Mouse (Mus musculus) lung, postnatal 36 days (tissue): ENCODE measurements around the gene Lhx2.

ENCODE experiments used
- DNase-seq: peaks from one replicate; pipeline ENCODE4 v3.0.0; 2022; ENCODE audit warnings: mixed read lengths

Lhx2 gene

GRCm38 (mm10) chr2:38347811-38348551, 8.9 kb downstream of the Lhx2 start:
- no peak for DNase-seq

DNA sequence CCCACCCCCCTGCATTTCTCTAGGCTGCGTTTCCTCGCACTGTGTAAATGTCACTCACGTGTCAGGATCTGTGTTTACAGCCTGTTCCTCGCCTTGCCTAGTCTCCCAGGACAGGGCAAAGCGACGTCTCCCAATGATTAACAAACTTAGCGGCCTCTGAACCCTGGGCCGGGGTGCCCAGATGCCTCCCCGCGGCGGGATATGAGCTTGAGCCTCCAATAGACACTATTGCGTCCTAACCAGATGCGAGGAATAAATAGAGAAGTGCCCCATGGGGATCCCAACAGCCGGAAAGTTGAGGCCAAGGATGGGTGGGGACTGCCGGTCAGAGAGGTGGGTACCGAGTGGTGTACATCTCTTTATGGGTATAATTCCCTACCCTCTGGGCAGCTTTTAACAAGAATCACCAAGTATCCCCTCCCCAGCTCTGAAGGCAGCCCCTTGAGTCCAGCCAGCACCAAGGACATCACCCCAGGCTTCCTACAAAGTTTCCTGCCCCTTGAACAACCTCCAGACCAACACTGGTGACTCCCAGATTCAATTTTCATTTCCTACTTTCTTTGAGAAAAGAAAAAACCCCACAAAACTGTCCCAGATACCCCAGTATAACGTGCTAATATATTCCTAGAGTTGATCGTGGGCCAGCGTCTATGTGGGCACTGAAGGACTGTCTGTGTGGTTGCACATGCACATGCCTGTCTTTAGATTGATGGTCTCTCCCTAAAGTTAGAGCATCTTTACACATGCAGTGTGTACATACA, 9.8 kb downstream of the Lhx2 start:
- DNase-seq, result no peak

DNA sequence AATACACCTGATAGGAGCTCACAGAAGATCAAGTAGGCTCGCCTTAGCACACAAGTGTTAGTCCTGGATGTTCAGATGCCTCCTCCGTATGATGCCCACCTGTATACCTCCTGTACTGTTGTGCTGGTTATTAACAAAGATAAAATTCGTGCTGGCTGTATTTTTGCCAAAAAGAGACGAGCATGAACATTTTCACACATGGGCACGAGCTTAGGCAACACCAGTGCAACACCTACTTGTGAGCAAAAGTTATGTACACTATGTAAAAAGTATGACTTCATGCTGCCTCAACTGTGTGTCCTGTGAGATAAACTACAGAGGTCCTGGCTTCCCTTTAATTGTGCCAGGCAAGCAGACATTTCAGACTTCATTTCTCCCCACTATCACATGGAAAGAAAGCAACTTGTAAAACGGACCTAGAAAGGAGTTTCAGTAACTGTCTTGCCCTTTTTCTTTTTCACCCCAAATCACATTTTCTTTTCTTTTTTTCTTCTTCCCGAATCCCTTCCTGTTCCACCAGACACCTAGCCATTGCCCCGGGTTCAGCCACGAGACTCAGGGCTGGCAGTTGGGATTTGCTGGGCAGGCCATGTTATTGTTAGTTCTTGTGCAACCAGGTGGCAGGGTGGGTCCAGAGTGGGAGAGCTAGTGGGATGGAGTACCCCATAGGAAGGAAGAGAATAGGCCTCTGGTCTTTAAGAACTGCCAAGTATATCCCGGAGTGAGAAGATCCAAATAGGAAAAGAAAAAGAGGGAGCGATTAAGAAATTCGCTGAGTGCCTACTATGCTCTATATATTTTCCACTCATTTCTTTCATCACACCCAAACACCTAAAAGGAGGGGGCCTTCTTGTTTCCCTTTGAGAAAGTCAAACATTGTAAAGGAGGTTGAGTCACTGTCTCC, 10.6 kb downstream of the Lhx2 start:
- no peak for DNase-seq

GRCm38 (mm10) chr2:38350386-38350785, 11.3 kb downstream of the Lhx2 start:
- no peak for DNase-seq

- peak; percentile 74 for DNase-seq
Observed at GRCm38 (mm10) chr2:38350796-38351195, 11.7 kb downstream of the Lhx2 start.

- DNase-seq, result no peak
Observed at GRCm38 (mm10) chr2:38351641-38352320, 12.7 kb downstream of the Lhx2 start.

DNA sequence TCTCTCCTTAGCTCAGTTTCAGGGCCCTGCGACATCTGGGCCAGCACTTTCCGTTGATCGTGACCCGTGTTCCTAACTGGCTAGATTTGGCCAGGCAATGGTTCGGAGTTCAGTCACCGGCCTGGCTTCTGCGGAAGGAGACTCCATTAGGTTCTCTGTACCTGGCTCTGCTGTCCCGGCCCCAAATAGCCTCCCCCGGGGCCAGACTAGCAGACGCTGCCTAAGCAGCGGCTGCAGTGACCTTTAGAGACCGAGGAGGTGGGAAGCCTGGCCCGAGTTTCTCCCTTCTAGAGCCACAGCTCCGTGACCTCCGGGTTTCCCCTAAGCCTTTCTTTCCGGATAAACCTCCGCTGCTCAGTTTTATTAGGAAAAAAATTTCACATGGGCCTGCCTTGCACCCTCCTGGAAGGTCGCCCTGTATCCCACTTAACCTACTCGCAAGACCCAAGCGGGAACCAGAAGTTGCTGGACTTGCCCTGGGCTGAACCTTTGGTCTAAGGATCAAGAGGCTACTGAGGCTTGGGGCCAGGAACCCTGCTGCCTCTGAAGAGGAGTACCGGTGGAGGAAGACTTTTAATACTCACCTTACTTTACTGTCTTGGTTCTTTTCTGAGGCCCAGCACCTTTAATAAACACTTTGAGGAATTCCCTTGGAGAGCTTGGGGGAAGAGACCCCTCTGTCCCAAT, 13.4 kb downstream of the Lhx2 start:
- DNase-seq, result no peak

GRCm38 (mm10) chr2:38353008-38353379, 13.9 kb downstream of the Lhx2 start:
- no peak for DNase-seq

GRCm38 (mm10) chr2:38353664-38354063, 14.6 kb downstream of the Lhx2 start:
- DNase-seq, result no peak

DNA sequence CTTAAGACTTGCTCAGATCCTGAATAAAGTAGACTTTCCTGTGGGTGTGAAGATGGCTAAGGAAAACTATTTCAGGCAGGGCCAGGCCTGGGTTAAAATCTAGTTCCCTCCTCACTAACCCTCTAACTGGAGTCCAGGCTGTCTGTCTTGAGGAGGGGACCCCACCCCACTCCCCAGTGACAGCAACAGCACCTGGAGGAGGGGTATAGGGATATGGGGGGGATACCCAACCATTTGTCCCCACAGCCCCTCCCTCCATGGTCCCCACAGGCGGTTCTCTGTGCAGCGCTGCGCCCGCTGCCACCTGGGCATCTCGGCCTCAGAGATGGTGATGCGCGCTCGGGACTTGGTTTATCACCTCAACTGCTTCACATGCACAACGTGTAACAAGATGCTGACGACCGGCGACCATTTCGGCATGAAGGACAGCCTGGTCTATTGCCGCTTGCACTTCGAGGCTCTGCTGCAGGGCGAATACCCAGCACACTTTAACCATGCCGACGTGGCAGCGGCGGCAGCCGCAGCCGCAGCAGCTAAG, 15.2 kb downstream of the Lhx2 start:
- no peak for DNase-seq

- no peak for DNase-seq
Observed at GRCm38 (mm10) chr2:38354717-38355510, 15.8 kb downstream of the Lhx2 start.

DNA sequence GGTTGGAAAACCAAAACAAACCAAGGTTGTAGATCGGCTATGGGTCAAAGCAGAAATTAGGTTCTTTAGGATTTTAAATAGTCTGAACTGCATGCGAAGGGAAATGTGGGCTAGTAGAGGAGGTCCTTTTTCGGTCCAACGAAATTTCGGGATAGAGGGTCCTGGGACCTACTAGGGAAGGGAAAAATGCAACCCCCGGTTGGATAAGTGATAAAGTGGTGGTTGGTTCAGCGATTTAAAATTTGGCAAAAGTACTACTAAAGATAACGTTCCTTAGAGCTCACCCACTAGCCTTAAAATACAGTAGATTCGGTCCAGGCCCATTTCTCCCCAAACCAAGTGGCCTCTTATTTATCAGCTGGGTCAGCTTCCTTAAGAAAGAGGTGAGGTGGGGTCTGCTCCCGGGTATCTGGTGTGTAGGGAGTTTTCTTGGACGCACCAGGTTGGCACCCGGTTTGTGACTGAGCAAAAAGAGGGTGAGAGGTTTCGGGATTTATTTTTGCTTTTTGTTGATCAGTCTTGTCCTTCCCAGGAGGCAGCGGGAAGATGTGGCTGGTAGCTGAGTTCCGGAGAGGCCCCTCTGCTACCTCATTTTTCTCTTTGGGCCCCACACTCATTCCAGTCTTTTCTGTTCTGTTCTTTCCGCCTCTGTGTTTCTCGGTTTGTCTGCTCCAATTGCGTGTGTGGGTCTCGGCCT, 16.8 kb downstream of the Lhx2 start:
- no peak for DNase-seq

- DNase-seq, result no peak
Observed at GRCm38 (mm10) chr2:38356428-38357260, 17.6 kb downstream of the Lhx2 start.

DNA sequence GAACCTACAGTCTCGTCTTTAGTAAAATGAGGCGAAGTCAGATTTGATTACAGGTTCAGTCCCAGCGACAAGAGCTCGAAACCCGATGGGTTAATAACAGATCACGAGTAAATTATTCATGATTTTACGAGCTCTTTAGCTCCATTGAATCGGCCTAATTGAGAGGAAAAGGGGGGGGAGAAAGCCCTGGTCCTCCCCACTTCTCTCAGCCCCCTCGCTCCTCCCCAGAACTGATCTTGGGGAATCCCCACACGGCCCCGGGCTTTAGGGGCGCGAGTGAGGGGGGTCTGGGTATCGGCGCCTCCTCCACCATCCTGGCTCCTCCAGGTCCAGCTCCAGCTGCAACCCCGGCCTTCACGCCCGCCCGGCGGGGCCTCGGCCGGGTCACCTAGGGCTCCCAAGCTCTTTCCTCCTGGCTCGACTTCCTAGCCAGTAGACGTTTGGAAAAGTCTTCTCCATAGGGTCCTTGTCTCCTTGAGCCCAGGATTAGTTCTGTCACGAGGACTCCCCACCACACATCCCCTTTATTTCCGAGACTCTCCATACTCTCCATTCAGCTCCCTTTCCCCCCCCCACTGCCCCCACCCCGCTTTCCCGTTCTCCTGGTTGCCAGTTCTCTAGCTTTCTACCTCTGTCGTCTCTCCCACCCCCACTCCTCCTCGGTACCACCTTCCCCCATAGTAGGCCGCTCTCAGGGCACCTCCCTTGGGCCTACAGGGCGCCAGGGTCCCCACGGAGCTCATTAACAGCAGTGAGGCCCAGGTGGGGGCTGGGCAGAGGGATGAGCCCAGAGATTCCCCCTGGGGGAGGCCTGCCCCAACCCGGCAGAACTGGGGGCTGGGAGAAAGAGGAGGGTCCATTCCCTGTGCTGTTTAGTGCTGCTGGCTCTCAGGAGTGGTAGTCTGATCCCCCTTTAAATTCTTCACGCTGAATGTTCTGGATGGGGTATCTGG, 18.5 kb downstream of the Lhx2 start:
- DNase-seq, result no peak

GRCm38 (mm10) chr2:38358611-38359010, 19.5 kb downstream of the Lhx2 start:
- DNase-seq, result no peak

GRCm38 (mm10) chr2:38359186-38359585, 20.1 kb downstream of the Lhx2 start:
- DNase-seq, result no peak

DNA sequence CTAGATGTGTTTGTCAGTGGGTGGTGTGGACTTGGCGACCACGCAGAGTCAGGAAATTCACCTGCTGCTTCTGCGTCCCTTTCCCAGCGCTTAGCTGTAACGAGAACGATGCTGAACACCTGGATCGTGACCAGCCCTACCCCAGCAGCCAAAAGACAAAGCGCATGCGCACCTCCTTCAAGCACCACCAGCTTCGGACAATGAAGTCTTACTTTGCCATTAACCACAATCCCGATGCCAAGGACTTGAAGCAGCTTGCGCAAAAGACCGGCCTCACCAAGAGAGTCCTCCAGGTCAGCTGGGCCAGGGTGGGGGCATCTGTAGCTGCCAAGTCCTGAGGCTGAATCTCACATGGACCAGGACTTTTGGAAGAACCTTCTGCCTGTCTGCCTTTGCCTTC, 20.7 kb downstream of the Lhx2 start:
- DNase-seq, result peak; percentile 72

DNA sequence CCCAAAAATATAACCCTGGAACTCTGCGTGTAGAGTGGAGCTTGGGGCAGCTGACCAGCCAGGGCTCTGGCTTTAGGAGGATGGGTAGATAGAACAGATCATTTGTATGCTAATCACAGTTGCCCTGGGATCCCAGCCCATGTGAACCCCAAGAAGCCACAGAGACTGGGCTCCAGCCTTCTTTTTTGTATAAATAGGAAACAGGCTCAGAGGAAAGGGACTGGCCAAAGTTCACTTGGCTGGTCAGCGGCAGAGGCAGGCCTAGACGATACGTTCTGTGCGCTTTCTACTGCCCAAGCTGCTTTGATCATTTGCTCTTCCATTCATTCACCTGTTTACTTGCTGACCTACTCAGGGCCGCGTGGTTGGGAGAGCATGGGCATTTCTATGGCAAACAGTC, 27.1 kb downstream of the Lhx2 start:
- DNase-seq, result no peak
